Mouse (Mus musculus) E14TG2a.4 (cell line): ENCODE measurements around the gene Specc1.
A peak's percentile ranks its signal among the peaks of the same experiment; 100 is the strongest.

Experiments
- H3K27me3 ChIP-seq: 2 replicates; pipeline ENCODE4 v1.6.1; 2014; ENCODE audit warnings: low read length, control low read depth; ENCODE audit not compliant: insufficient read depth
- H3K36me3 ChIP-seq: 2 replicates; pipeline ENCODE4 v1.6.1; 2014; ENCODE audit warnings: low read length, control low read depth; ENCODE audit not compliant: insufficient read depth
- H3K4me1 ChIP-seq: replicated peaks from 2 replicates; pipeline ENCODE4 v1.6.1; 2014; ENCODE audit warnings: low read depth, low read length, control low read depth
- H3K4me3 ChIP-seq: replicated peaks from 2 replicates; pipeline ENCODE4 v1.5.1; 2014; ENCODE audit warnings: mild to moderate bottlenecking, low read length
- H3K9me3 ChIP-seq: 2 replicates; pipeline ENCODE4 v1.6.1; 2014; ENCODE audit warnings: low read length, control low read depth
- CTCF ChIP-seq: conservative IDR thresholded peaks from 2 replicates; pipeline ENCODE4 v1.5.1; 2014; ENCODE audit warnings: low read length
- NANOG ChIP-seq: IDR thresholded peaks from 2 replicates; pipeline ENCODE4 v1.6.1; 2014; ENCODE audit warnings: borderline replicate concordance, low read length, mixed read lengths
- POU5F1 ChIP-seq: IDR thresholded peaks from 2 replicates; pipeline ENCODE4 v1.6.1; 2014; ENCODE audit warnings: low read length, borderline replicate concordance

Specc1 gene

DNA sequence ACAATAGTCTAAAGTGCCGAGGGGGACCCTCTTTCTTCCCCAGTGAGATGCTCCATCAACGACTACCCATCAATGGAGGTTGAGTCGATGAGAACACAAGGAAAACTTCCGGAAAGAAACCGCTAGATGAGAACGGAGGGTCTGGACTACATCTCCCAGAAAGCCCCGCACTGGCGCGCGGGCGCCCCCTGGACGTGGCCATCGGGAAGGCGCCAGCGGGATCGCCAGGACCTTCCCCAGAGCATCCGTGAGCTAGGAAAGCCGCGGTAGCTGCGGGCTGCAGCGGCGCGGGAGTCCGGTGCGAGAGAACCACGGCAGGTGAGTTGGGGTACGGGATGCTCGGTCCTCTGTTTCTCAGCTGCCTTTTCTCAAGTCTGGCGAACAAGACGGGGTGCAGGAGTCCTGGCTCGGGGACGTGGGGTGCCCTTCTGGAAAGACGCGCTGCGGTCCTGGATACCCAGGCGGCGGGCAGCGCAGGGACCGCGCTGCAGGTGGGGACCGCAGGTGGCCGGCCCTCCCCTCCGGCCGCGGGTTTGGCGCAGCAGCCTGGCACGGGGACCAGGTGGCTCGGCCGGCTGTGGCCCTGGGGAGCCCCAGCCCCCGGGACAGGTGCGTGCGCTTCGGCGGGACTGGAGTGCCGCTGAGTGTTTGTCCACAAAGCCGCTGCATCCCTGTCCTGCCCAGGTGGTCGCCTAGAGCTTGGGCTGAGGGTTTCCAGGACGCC is at the start of gene Specc1:
Gene Specc1, plus strand, starts transcription at position 192 of the 724 bp plus-strand sequence.
- no peaks in the 10 kb centered on the region for H3K36me3 ChIP-seq
- peaks cover 10% of the 10 kb centered on the region for H3K9me3 ChIP-seq
- TF ChIP-seq CTCF: peak; percentile 22
- TF ChIP-seq NANOG: no peak
- H3K4me1 ChIP-seq: peaks cover 11% of the 10 kb centered on the region; the same call in 1 of the 2 replicates
- H3K27me3 ChIP-seq: peaks cover 27% of the 10 kb centered on the region
- peak within 1 kb of the TSS; percentile 94 for H3K4me3 ChIP-seq

DNA sequence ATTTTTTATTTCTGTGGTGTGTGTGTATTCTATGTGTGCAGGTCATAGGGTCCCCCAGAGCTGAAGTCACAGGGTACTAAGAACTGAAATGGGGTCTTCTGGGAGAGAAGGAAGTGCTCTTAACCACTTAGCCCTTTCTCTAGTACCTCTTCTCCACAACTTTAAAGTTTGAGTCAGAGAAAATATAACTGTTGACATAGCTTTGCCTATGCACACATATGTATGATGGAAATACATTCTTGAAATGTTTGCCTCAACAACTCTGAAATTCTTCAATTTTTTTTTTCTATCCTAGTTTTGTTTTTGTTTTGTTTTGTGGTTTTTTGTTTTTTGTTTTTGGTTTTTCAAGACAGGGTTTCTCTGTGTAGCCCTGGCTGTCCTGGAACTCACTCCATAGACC is 48.2 kb upstream of the Specc1 start:
- no peaks in the 10 kb centered on the region for H3K27me3 ChIP-seq
- peaks cover 86% of the 10 kb centered on the region for H3K36me3 ChIP-seq
- no peaks in the 10 kb centered on the region for H3K9me3 ChIP-seq
- no peak overlapping the region for H3K4me3 ChIP-seq
- TF ChIP-seq NANOG (no peak), CTCF (no peak), POU5F1 (no peak)
- no peaks in the 10 kb centered on the region for H3K4me1 ChIP-seq

GRCm38 (mm10) chr11:61919702-61920101 is 36.9 kb upstream of the Specc1 start:
- Histone ChIP-seq H3K27me3 (no peaks in the 10 kb centered on the region), H3K9me3 (no peaks in the 10 kb centered on the region), H3K36me3 (peaks cover 55% of the 10 kb centered on the region), H3K4me1 (peaks cover 11% of the 10 kb centered on the region), H3K4me3 (no peak overlapping the region)
- TF ChIP-seq POU5F1: no peak
- no peak for TF ChIP-seq NANOG
- no peak for TF ChIP-seq CTCF

DNA sequence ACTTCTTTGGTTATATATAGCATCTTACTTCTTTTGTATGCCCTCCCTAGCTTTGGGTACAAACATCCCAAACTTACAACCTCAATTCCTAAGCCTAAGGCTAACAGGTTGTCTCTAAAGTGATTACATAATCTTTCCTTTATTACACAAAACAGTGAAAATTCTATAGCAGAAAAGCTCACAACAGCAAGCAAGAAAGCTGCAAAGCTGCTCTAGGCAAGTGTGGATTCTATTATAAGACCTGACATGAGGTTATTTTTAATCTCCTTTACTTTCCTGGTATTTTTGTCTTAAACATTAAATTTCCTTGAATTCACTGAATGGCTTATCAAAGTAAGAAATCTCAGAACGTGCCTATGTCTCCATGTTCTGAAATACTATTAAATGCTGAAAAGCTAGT is 33.3 kb upstream of the Specc1 start:
- no peak for TF ChIP-seq CTCF
- TF ChIP-seq POU5F1: no peak
- TF ChIP-seq NANOG: no peak
- H3K9me3 ChIP-seq: no peaks in the 10 kb centered on the region
- H3K36me3 ChIP-seq: peaks cover 43% of the 10 kb centered on the region
- H3K4me1 ChIP-seq: peaks cover 26% of the 10 kb centered on the region
- H3K27me3 ChIP-seq: no peaks in the 10 kb centered on the region
- H3K4me3 ChIP-seq: no peak overlapping the region

GRCm38 (mm10) chr11:61929323-61930097 is 27.1 kb upstream of the Specc1 start:
- peaks cover 35% of the 10 kb centered on the region for H3K4me1 ChIP-seq
- no peaks in the 10 kb centered on the region for H3K9me3 ChIP-seq
- TF ChIP-seq POU5F1 (no peak), NANOG (no peak), CTCF (no peak)
- peaks cover 12% of the 10 kb centered on the region; the same call in 1 of the 2 replicates for H3K36me3 ChIP-seq
- H3K27me3 ChIP-seq: peaks cover 3% of the 10 kb centered on the region; the same call in 1 of the 2 replicates
- H3K4me3 ChIP-seq: peak overlapping the region; percentile 93

DNA sequence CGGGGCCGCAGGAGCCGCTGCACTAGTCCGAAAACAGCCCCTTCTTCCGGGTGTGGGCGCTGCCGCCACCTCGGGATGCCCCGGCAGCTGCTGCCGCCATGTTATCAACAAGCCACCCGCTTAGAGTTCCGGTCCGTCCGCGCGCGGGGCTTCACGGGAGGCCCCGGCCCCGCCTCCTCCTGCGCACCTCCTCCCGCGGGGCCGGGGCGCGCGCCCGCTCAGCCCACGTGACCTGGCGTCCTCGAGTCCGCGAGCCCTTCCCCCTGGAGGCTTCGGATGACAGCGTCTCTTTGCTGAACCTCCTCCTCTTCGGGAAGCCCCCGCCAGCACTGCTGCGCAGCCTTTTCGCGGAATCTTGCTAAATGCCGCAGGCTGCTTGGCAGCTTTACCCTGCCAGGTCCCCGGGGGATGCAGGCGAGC is 26.5 kb upstream of the Specc1 start, which contains the start of gene Akap10:
Gene Akap10, minus strand, starts transcription at position 155 of the 420 bp plus-strand sequence.
- H3K36me3 ChIP-seq: peaks cover 10% of the 10 kb centered on the region; the same call in 1 of the 2 replicates
- no peaks in the 10 kb centered on the region for H3K9me3 ChIP-seq
- peaks cover 35% of the 10 kb centered on the region for H3K4me1 ChIP-seq
- H3K4me3 ChIP-seq: peak within 1 kb of the TSS; percentile 93
- peaks cover 5% of the 10 kb centered on the region; the same call in 1 of the 2 replicates for H3K27me3 ChIP-seq
- TF ChIP-seq POU5F1: no peak
- no peak for TF ChIP-seq CTCF
- no peak for TF ChIP-seq NANOG

DNA sequence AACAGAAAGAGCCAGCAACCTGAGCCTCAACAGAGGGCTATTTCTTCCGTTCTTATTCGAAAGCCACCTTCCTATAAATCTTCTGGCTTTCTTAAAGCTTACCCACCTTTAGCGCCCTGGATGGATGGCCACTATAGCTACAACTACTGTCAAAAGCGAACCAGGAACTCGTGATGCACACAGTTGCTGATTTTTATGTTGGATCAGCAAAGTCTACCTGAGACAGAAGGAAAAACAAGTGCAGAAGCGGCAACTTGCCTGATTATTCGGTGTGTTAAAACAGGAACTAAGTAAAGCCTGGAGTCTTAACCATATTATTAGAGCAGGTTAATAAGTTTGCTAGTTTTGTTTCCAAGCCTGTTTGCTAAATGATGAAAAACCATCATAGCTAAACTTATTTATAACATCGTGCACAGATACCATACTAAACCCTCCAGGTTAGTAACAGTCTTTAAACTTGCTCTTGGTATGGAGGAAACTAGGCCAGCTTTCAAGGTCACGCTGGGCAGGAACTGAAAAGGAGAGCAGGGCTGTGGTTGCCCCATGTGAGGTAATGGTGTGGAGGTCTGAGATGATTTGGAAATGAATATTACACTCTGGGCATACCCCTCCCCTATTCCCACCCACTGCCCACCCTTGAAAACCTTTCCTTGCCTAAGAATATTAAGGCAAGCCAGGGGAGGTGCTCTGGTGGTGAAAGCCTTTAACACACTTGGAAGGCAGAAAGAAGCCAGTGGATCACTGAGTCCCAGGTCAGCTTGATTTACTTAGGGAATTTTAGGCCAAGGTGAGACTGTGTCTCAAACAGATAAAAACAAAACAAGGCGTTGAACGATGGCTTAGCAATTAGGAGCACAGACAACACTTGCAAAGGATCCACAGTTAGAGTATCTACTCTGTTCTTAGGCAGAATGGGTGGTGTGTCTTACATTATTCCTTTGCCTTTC is 25.6 kb upstream of the Specc1 start:
- Histone ChIP-seq H3K4me1 (peaks cover 35% of the 10 kb centered on the region), H3K36me3 (peaks cover 4% of the 10 kb centered on the region; the same call in 1 of the 2 replicates), H3K27me3 (peaks cover 5% of the 10 kb centered on the region; the same call in 1 of the 2 replicates), H3K9me3 (no peaks in the 10 kb centered on the region), H3K4me3 (peak overlapping the region; percentile 93)
- TF ChIP-seq POU5F1 (no peak), CTCF (no peak), NANOG (no peak)

GRCm38 (mm10) chr11:61937761-61938160 is 18.8 kb upstream of the Specc1 start:
- no peak for TF ChIP-seq CTCF
- no peak for TF ChIP-seq NANOG
- no peak for TF ChIP-seq POU5F1
- Histone ChIP-seq H3K4me3 (no peak overlapping the region), H3K27me3 (peaks cover 10% of the 10 kb centered on the region), H3K36me3 (no peaks in the 10 kb centered on the region), H3K4me1 (no peaks in the 10 kb centered on the region), H3K9me3 (no peaks in the 10 kb centered on the region)
